Mouse (Mus musculus) embryonic facial prominence, embryonic 15.5 days (tissue): Measurements from ENCODE around the gene Serpinf1. TPM values are rescaled to one million over a fixed set of nuclear protein-coding genes. Genes with fewer than 3 reads are reported as not detected.

Source experiments
- ATAC-seq: fragments of 200-750 bp; cut with Nextera tagmentation; 2 replicates; pipeline ENCODE4 v1.8.0; 2017; ENCODE audit warnings: low read depth, moderate TSS enrichment; ENCODE audit not compliant: insufficient number of reproducible peaks, low FRiP score, low TSS enrichment
- H3K27ac ChIP-seq: fragments of 300-500 bp; sonication (generic); replicated peaks from 2 replicates; pipeline ENCODE4 v1.5.1; 2015; ENCODE audit warnings: mild to moderate bottlenecking, inconsistent platforms
- H3K27me3 ChIP-seq: fragments of 300-500 bp; sonication (generic); 2 replicates; pipeline ENCODE4 v1.6.1; 2015; ENCODE audit warnings: inconsistent platforms
- H3K36me3 ChIP-seq: fragments of 300-500 bp; sonication (generic); 2 replicates; pipeline ENCODE4 v1.6.1; 2015; ENCODE audit warnings: mild to moderate bottlenecking, inconsistent platforms
- H3K4me1 ChIP-seq: fragments of 300-500 bp; sonication (generic); 2 replicates; pipeline ENCODE4 v1.6.1; 2015; ENCODE audit warnings: inconsistent platforms
- H3K4me2 ChIP-seq: fragments of 300-500 bp; sonication (generic); replicated peaks from 2 replicates; pipeline ENCODE4 v1.6.1; 2015; ENCODE audit warnings: mild to moderate bottlenecking, inconsistent platforms
- H3K4me3 ChIP-seq: fragments of 300-500 bp; sonication (generic); replicated peaks from 2 replicates; pipeline ENCODE4 v1.5.1; 2015; ENCODE audit warnings: mild to moderate bottlenecking, inconsistent platforms
- H3K9ac ChIP-seq: fragments of 300-500 bp; sonication (generic); 2 replicates; pipeline ENCODE4 v1.6.1; 2015; ENCODE audit warnings: inconsistent platforms
- H3K9me3 ChIP-seq: fragments of 300-500 bp; sonication (generic); replicated peaks from 2 replicates; pipeline ENCODE4 v1.6.1; 2016; ENCODE audit warnings: inconsistent platforms
- WGBS: fragments of 180-500 bp; shearing (Covaris S2); methylation state at CpG from one replicate; pipeline ENCODE4 v1.1.7; 2015; 5-methylcytosine and 5-hydroxymethylcytosine counted together
- polyA plus RNA-seq: library from polyadenylated mRNA; unstranded; fragments of >200 nt; fragmentation: Nextera tagmentation; extraction: Ambion mirVana; gene quantifications from 2 replicates; pipeline ENCODE4 v1.2.1, GENCODE M21; 2015

Serpinf1 gene
- polyA plus RNA-seq, 1 experiment from 2014 or later = 393 TPM

- H3K27ac ChIP-seq = peak overlapping the region; percentile 86
- H3K36me3 ChIP-seq = peaks cover 6% of the 10 kb centered on the region; the same call in 1 of the 2 replicates
- peak overlapping the region; percentile 21 for H3K9ac ChIP-seq
- H3K4me3 ChIP-seq = peak overlapping the region; percentile 52
- peak overlapping the region; percentile 58 for H3K4me2 ChIP-seq
- peak; percentile 85 for ATAC-seq
- peaks cover 26% of the 10 kb centered on the region for H3K4me1 ChIP-seq
- no peaks in the 10 kb centered on the region for H3K27me3 ChIP-seq
- WGBS = 21% methylated on average over 6 of the region's 6 CpGs
- H3K9me3 ChIP-seq = no peaks in the 10 kb centered on the region
Observed at GRCm38 (mm10) chr11:75421375-75422012, 1.0 kb downstream of the Serpinf1 start.

GRCm38 (mm10) chr11:75420810-75421374, 1.6 kb downstream of the Serpinf1 start:
- Histone ChIP-seq H3K27ac (peak overlapping the region; percentile 86), H3K4me3 (peak overlapping the region; percentile 52), H3K4me2 (peak overlapping the region; percentile 58), H3K9me3 (no peaks in the 10 kb centered on the region), H3K27me3 (no peaks in the 10 kb centered on the region), H3K9ac (no peak overlapping the region), H3K4me1 (peaks cover 26% of the 10 kb centered on the region), H3K36me3 (peaks cover 6% of the 10 kb centered on the region; the same call in 1 of the 2 replicates)
- 26% methylated on average over 5 of the region's 5 CpGs for WGBS
- ATAC-seq = no peak

- no peak overlapping the region for H3K4me3 ChIP-seq
- whole genome bisulfite sequencing = 76% methylated on average over 7 of the region's 7 CpGs
- H3K9me3 ChIP-seq = no peaks in the 10 kb centered on the region
- H3K9ac ChIP-seq = no peak overlapping the region
- ATAC-seq = no peak
- peaks cover 31% of the 10 kb centered on the region for H3K4me1 ChIP-seq
- no peaks in the 10 kb centered on the region for H3K27me3 ChIP-seq
- H3K27ac ChIP-seq = 0 out of 2 replicates have a peak overlapping the region, but pooled peaks have one; percentile 86
- H3K36me3 ChIP-seq = peaks cover 10% of the 10 kb centered on the region; the same call in 1 of the 2 replicates
- H3K4me2 ChIP-seq = peak overlapping the region; percentile 58; the same call in 1 of the 2 replicates
Observed at GRCm38 (mm10) chr11:75420037-75420436, 2.5 kb downstream of the Serpinf1 start.

- Histone ChIP-seq H3K36me3 (peaks cover 31% of the 10 kb centered on the region), H3K4me3 (no peak overlapping the region), H3K4me2 (no peak overlapping the region), H3K27ac (no peak overlapping the region), H3K27me3 (no peaks in the 10 kb centered on the region), H3K9me3 (no peaks in the 10 kb centered on the region), H3K4me1 (peaks cover 18% of the 10 kb centered on the region), H3K9ac (no peak overlapping the region)
- 83% methylated on average over 13 of the region's 13 CpGs for WGBS
- no peak for ATAC-seq
Observed at GRCm38 (mm10) chr11:75415994-75416393, 6.5 kb downstream of the Serpinf1 start.

GRCm38 (mm10) chr11:75415096-75415495, 7.4 kb downstream of the Serpinf1 start:
- no peaks in the 10 kb centered on the region for H3K9me3 ChIP-seq
- H3K27ac ChIP-seq = no peak overlapping the region
- H3K27me3 ChIP-seq = no peaks in the 10 kb centered on the region
- no peak overlapping the region for H3K9ac ChIP-seq
- no peak overlapping the region for H3K4me3 ChIP-seq
- H3K4me1 ChIP-seq = peaks cover 9% of the 10 kb centered on the region
- H3K4me2 ChIP-seq = no peak overlapping the region
- H3K36me3 ChIP-seq = peaks cover 39% of the 10 kb centered on the region
- WGBS = 39% methylated on average over 7 of the region's 7 CpGs
- 0 out of 2 replicates have a peak, but pooled peaks have one; percentile 39 for ATAC-seq

- no peak overlapping the region for H3K27ac ChIP-seq
- WGBS = 84% methylated on average over 7 of the region's 7 CpGs
- no peak overlapping the region for H3K4me2 ChIP-seq
- ATAC-seq = no peak
- H3K9ac ChIP-seq = no peak overlapping the region
- H3K4me1 ChIP-seq = peaks cover 5% of the 10 kb centered on the region; the same call in 1 of the 2 replicates
- H3K4me3 ChIP-seq = no peak overlapping the region
- H3K36me3 ChIP-seq = peaks cover 42% of the 10 kb centered on the region
- H3K9me3 ChIP-seq = no peaks in the 10 kb centered on the region
- H3K27me3 ChIP-seq = no peaks in the 10 kb centered on the region
Observed at GRCm38 (mm10) chr11:75410591-75410990, 11.9 kb downstream of the Serpinf1 start.

GRCm38 (mm10) chr11:75409679-75410575, 12.6 kb downstream of the Serpinf1 start:
- Histone ChIP-seq H3K9me3 (no peaks in the 10 kb centered on the region), H3K4me3 (no peak overlapping the region), H3K27ac (no peak overlapping the region), H3K4me2 (no peak overlapping the region), H3K27me3 (no peaks in the 10 kb centered on the region), H3K4me1 (no peaks in the 10 kb centered on the region), H3K36me3 (peaks cover 37% of the 10 kb centered on the region), H3K9ac (no peak overlapping the region)
- 69% methylated on average over 17 of the region's 17 CpGs for WGBS
- no peak for ATAC-seq

GRCm38 (mm10) chr11:75406865-75407264, 15.6 kb downstream of the Serpinf1 start:
- Histone ChIP-seq H3K4me1 (peaks cover 8% of the 10 kb centered on the region), H3K9ac (no peak overlapping the region), H3K4me2 (no peak overlapping the region), H3K36me3 (peaks cover 25% of the 10 kb centered on the region), H3K27ac (no peak overlapping the region), H3K4me3 (no peak overlapping the region), H3K27me3 (no peaks in the 10 kb centered on the region), H3K9me3 (no peaks in the 10 kb centered on the region)
- ATAC-seq = no peak
- WGBS = 41% methylated on average over 3 of the region's 3 CpGs

- Histone ChIP-seq H3K36me3 (peaks cover 19% of the 10 kb centered on the region), H3K9ac (no peak overlapping the region), H3K4me1 (peaks cover 8% of the 10 kb centered on the region), H3K27ac (no peak overlapping the region), H3K4me2 (no peak overlapping the region), H3K4me3 (no peak overlapping the region), H3K27me3 (no peaks in the 10 kb centered on the region), H3K9me3 (no peaks in the 10 kb centered on the region)
- WGBS = 61% methylated on average over 4 of the region's 4 CpGs
- no peak for ATAC-seq
Observed at GRCm38 (mm10) chr11:75406104-75406503, 16.4 kb downstream of the Serpinf1 start.

GRCm38 (mm10) chr11:75404801-75405200, 17.7 kb downstream of the Serpinf1 start:
- Histone ChIP-seq H3K9ac (no peak overlapping the region), H3K4me1 (peaks cover 8% of the 10 kb centered on the region), H3K4me3 (no peak overlapping the region), H3K4me2 (no peak overlapping the region), H3K27me3 (no peaks in the 10 kb centered on the region), H3K9me3 (no peaks in the 10 kb centered on the region), H3K27ac (no peak overlapping the region), H3K36me3 (peaks cover 7% of the 10 kb centered on the region)
- 85% methylated on average over 6 of the region's 6 CpGs for WGBS
- no peak for ATAC-seq
